Mouse (Mus musculus) cerebellum, postnatal 36 days (tissue): ENCODE measurements around the gene Tk1.
"Not testable (repeated sequence)": the region's sequence is repeated elsewhere in the genome, so short reads cannot be mapped to it uniquely, and the experiment has no call there.

Experiments used
- DNase-seq, 2 experiments: peaks; one replicate each; pipeline ENCODE4 v3.0.0; 2021 to 2022; ENCODE audit warnings: mixed read lengths in 2 of 2

Gene Tk1

DNA sequence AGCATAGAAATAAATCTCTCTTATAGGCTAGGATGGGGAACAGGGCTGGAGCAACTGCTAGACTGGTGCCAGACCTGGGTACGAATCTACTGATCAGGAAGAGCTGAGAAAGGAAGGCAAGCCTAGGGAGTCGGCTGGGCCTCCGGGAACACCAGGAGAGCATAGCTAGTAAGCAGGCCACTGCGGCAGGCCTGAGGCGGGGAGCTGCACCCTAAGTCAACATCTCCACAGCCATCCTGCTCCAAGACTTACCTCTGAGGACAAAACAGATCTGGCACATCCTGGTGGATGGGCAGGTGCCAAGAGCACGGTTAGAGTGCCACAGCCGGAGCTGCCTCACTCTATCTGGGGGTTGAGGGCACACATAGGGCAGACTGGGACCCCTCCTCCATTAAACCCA, 5.7 kb downstream of the Tk1 start:
- no peak for DNase-seq

DNA sequence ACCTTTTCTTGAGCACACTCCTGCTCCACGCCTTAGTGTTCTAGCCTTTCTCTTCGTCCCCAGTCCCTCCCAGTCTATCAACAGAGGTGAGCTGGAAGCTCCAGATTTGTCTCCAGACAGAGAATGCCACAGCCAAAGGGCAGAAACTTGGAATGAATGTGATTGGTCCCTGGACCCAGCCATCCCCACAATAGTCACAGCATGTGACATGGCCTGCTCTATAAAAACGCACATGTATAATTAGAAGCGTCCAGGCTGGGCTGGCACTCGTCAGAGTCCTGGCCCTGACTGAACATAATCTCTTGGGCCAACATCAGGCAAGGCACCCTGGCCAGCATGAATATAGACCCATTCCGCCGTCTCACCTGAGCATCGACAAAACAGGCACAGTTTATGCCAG, 6.8 kb downstream of the Tk1 start:
- DNase-seq, result no peak

DNA sequence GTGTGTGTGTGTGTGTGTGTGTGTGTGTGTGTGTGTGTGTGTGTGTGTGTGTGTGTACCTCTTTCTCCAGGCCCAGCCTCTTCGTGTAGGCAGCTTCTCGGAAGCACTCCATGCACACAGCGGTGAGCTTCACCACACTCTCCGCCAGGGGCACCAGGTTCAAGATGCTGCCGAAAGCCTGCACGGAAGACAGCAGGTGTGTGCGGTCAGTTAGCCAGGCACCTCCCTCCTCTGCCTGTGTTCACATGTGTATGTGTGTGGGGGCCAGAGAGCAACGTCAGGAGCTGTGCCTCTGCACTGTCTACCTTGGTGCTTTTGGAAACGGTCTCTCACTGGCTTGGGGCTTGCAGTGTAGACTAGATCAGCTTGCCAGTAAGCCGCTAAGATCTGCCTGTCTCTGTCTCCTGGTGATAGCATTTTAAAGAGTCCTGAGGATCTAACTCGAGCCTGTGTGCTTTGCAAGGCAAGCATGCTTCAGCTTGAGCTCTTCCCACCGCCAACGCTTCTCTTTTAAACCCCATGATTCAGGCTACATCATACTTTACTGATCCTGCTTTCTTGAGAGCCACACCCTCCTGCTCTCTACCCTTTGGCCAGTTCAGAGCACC, 9.4 kb downstream of the Tk1 start:
- no peak for DNase-seq

DNA sequence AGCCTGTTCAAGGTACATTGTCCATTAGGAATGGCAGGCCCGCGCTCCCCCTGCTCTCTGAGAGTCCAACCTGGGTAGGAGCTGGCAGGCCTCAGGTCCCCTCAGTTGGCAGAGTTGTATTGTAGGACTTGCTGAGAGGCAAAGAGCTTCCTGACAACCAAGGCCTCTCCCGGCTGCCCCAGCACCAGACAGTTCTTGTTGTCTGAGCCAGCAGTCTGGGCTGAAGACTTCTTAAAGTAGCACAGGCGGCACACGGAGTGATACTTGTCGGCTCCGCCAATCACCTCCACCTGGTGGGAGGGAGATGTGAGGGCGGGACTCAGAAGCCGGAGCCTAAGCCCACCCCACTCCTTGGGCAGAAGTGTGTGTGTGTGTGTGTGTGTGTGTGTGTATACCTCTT, 10.0 kb downstream of the Tk1 start:
- DNase-seq, result not testable (repeated sequence)

DNA sequence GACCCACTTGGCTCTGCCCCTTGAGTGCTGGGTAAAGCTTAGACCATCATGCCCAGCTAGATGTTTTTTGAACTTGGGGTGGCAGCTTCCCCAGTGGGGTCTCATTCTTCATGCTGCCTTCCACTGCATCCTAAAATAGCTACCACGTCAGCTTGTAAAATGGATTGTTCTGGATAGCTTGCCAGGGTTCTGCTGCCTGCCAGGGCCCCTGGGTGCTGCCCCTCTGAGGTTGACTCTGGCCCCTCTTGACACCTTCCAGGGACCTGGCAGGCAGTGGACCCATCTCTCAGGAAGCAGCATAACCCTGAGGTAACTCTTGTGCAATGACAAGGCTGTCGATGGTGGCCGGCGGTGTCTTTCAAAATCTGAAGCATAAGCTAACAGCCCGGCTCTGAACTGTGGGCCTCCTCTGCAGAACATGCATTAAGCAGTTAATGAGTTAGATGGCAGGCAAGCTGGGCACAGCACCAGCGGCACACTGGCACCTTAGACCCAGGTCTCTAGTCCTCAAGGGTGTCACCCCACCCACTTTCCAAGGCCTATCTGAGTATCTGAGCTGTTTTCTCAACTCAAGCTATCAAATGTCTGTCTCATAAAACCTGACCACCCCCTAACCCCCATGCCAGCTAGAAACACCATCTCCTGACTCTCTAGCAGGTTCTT, 11.1 kb downstream of the Tk1 start:
- no peak for DNase-seq

DNA sequence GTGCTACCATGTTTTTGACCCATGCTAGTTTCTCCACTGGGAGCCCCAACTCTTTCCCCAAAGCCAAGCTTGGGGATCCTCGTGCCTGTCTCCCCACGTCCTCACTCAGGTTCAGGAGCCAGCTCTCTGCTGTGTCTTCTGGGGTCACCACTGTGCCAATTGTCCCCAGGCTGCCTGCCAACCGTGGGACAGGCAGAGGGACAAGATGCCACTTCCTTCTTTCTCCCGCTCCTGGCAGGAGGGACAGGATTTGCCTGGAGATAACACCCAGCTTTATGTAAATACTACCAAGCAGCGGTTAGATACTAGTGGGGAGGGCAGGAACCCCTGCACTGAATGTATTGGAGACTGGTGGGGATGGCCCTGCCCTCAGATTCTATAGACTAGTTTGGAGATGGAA, 12.0 kb downstream of the Tk1 start:
- no peak for DNase-seq

DNA sequence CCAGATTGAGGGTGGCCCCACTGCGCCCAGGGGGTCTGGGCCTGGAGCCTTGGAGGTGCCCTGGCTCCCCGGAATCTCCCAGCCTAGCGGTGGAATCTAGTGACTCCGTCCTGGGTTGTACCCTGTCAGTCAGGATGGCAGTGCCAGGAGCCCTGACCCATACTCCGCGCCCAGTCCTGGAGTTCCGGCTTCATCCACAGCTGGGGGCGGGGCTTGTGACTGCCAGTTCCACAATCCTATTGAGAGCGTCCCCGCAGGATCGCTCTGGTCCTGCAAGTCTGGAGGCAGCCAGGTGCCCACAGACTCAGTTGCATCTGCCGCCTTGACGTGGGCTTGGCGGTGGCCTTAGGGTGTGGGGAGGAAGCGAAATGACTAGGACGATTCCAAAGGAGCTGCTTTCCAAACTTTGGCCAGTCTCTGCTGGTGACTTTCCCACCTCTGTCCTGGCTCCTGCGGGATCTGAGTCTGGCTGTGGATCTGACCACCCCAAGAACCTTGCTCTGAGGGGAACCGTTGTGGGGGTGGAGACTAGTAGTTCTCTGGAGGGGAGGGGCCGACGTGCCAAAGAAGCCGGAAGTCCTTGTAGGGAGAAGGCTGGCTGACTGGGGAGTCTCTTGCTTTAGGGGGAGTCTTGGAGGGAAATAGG, 15.4 kb downstream of the Tk1 start:
- peak; percentile 38 to 50 for DNase-seq

DNA sequence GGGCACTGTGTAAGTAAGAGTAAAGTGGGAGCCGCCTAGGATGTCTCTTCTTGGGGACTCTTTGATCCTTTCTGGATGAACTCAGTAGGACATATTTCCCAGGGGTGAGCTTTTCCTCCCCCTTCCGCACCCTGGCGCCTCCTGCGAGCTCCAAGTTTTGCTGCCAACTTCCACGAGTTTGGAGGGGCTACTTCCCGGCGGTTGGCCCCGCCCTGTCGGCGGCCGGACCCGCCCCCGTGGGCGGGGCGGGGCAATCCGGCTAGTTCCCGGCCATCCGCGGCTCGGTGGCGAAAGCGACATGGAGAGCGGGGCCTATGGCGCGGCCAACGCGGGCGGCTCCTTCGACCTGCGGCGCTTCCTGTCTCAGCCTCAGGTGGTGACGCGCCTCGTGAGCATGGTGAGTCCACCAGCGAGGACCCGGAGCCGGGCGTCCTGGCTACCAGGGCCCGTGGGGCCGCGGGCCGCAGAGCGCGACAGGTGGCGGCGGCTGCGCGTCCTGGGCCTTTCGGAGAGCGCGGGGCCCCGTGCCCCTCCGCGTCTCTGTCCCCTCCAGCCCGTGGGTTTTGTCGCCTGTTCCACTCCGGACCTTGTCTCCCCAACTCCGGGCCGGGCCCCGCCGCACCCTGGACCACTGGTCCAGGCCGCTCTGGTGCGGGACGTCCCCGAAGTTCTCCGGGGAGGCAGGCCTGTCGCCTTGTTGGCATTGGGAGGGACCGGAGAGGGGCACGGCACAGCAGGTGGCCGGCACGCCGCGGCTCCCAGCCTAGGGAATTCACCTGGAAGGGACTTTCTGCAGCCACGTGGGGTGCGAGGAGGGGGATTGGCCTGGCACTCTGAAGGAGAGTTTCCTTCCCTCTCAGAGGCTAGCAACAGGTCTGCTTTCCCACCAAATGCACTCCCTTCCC, 16.2 kb downstream of the Tk1 start, which contains the start of the genes Gm20708 and Syngr2:
Gene Gm20708, plus strand, starts transcription at position 262 of the 905 bp plus-strand sequence.
Gene Syngr2, plus strand, starts transcription at position 262 of the 905 bp plus-strand sequence.
- peak in 1 of 2 experiments; percentile 29 for DNase-seq

DNA sequence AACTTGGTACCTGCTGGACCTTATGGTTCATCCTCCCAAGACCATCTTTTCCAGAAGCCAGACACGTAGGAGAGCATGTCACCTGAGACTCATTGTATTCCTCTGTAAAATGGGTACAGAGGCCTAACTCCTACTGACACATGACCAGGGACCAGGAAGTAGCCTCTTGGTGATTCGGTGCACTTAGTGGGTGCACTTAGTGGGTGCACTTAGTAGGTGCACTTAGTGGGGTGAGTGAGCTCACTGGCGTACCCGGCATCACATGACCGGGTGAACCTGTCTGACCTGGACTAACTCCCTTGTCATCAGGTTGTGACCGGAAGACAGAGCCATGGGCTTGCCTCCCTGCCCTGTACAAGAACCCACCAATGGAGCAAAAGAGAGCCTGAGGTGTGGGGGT, 19.1 kb downstream of the Tk1 start:
- no peak for DNase-seq

DNA sequence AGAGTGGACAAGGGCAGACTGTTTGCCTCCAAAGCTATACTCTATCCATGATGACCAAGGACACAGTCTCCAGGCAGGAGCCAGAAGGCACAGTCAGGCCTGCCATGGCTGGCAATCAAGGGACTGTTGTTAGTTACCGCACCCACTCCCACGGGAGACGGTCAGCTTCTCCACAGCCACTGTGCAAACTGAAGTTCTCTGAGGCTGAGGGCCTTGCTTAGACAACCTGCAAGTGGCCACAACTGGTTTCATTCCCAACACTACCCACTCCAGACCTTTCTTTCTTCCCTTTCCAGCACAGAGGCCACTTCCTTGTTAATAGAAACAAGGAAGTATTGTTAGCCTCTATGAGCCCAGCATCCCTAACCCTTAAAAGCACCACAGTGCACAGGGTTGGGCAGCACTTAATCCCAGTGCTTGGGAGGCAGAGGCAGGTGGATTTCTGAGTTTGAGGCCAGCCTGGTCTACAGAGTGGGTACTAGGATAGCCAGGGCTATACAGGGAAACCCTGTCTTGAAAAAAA, 22.7 kb downstream of the Tk1 start:
- DNase-seq, result no peak

DNA sequence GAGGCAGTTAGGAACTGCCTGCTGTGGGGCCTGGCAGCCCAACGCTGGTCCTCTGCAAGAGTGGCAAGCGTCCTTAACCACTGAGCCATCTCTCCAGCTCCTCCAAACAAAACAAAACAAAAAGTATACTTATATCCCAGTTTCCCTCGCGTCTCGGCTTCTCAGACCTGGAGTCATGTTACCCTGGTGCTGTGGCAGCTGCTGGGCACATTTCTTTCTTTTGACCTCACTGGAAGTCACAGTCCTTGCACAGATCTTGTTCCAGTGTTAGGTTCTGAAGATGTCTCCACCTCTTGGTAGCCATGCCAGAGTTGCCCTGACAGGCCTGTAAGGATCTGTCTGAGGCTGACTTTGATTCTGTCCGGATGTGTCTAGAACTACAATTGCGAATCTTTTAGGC, 24.2 kb downstream of the Tk1 start:
- DNase-seq, result no peak

DNA sequence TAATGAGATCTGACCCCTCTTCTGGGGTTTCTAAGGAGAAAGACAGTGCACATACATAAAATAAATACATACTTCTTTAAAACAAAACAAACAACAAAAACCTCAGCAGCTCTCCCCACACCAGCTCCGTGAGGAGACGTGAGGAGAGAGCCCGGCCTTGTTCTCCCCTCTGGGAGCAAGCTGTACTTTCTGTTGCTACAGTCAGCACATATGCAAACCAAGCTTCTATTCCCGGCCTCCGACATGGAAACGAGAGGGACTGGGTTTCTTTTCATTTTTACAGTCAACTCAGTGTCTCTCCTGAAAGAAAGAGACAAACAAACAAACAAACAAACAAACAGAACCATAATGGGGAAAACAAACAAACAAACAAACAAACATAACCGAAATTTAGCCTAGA, 25.9 kb downstream of the Tk1 start:
- DNase-seq, result no peak

DNA sequence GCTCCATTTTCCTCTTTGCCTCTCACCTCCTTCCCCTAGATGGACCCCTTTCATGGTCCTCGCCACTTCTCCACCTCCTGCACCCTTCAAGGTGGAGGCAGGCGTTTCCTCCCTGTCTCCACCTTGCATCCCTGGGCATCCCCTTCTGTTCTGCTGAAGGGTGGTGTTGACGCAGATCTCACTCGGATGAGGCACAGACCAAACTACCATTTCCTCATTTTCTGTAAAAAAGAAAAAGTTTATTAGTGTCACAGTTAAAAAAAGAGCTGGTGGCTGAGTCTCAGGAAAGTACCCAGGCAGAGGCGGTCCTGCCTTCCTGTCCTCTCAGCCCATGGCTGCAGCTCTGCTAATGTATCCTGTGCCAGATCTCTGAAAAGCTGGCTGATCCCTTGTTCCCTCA, 26.7 kb downstream of the Tk1 start:
- DNase-seq, result no peak

DNA sequence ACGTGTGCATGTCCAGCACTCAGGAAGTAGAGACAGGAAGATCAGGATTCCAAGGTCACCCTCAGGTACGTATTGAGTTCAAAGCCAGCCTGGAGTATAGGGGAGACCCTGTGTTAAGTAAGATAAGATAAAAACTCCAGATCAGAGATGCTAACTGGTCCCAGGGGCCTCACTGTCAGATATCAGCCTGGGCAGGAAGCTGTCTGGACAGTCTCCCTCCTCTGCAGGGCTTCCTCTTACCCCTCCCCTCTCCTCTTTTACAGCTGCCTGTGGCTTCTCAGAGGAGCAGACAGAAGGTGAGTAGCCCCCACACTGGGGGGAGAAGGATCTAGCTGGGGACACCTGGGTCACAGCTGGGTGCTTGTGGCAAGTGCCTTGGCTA, 27.7 kb downstream of the Tk1 start:
- DNase-seq, result no peak

DNA sequence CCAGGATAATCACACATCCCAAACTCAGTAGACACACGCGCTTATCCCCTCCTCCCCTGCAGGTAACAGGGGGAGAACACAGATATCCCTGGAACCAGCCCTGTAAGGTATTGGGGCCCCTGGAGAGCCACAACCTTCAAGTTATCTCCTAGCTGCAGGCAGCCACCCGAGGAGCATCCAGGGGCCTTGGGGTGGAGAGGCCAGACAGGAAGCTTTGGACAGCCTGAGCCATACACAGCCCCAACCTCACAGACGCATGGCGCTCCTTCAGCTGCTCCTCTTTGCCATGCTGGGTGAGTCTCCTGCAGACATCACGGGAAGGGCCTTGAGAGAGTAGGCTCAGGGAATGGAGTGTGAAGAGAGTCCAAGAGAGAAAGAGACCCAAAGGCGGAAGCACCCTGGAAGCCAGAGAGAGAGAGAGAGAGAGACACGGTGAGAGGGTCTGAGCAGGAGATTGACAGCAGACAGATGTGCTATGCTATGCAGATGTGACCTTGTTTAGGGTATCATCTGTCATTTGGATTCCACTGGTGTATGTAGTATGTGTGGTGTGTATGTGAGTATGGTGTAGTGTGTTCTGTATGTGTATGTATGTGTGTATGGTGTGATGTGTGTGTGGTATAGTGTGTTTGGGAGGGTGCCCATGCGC, 28.3 kb downstream of the Tk1 start, which contains the start of gene 6030468B19Rik:
Gene 6030468B19Rik, plus strand, starts transcription at position 150 of the 649 bp plus-strand sequence.
- DNase-seq, result no peak

DNA sequence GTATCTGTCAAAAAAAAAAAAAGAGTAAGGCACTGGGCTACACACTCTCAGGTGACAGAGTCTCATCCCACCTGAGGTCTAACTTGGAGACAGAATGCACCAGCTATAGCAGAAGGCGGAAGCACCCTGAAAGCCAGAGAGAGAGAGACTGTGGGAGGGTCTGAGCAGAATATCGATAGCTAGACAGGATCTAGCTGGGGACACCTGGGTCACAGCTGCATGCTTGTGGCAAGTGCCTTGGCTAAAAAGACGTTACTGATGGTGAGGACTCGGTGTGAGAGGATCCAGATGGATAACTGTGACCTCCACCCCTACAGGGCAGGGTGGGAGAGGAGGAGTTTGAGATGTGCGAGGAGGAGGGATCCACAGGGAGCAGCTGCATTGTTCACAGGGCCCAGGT, 28.9 kb downstream of the Tk1 start:
- DNase-seq, result no peak

DNA sequence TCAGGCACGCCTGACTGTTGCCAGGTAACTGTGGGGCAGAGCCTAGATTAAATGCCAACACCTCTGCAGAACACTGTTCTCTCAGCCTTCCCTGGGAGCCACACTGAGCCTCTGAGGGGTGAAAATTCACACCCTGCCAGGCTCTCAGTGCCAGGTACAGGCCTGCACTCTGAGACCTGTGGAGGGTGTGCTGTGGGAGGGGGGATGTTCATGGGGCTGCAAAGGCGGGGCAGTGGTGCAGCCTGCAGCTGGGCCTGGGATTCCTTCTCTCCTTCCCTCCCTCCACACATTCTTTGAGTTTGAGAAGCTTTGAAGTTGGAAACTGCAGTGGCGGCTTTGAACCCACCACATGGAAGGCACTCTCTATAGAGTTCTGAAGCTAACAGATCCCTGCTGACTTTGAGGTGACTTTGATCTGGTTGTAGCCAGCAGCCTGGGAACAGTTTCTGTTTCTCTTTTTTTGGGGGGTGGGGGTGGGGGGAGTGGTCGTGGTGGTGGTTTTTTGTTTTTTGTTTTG, 31.8 kb downstream of the Tk1 start:
- no peak for DNase-seq

DNA sequence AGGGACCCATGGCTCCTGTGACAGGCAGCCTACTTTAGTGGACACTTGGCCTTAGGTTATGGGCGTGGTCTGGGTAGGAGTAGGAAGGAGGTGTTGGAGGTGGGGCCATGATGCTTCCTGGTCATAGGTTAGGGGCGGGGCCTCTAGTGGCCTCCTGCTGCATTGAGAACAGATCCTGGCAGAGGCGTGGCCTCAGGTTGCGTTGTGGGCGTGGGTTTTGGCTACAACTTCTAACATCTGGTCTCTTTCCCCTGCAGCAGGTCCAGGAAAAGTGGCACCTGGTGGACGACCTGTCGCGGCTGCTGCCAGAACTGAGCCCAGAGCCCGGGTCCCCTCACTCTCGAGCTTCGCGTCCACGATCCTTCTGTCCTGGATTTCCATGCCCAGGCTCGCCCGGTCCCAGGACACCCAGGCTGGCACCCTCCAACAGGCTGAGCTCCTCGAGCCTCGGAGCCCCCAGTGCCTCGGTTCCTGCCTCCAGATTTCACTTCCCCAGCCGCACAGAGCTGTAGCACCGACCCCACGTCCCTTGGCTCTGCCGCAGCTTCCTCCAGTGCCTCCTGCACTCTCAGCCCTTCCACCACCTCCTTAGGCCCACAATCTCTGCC, 33.5 kb downstream of the Tk1 start:
- DNase-seq, result no peak

DNA sequence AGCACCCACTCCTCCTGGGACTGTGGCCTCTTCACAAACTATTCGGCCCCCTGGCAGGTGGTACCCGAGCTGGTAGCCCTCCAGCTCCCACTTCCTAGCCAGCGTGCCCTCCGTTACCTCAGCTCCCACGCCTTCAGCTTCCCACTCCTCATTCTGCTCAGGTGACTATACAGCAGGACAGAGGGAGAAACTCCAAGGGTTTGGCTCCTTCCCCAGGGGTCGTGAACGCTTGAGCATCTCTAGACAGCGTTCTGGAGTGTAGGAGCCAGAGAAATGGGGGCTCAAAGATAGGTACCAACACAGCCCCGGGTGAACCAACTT, 34.5 kb downstream of the Tk1 start:
- no peak for DNase-seq

DNA sequence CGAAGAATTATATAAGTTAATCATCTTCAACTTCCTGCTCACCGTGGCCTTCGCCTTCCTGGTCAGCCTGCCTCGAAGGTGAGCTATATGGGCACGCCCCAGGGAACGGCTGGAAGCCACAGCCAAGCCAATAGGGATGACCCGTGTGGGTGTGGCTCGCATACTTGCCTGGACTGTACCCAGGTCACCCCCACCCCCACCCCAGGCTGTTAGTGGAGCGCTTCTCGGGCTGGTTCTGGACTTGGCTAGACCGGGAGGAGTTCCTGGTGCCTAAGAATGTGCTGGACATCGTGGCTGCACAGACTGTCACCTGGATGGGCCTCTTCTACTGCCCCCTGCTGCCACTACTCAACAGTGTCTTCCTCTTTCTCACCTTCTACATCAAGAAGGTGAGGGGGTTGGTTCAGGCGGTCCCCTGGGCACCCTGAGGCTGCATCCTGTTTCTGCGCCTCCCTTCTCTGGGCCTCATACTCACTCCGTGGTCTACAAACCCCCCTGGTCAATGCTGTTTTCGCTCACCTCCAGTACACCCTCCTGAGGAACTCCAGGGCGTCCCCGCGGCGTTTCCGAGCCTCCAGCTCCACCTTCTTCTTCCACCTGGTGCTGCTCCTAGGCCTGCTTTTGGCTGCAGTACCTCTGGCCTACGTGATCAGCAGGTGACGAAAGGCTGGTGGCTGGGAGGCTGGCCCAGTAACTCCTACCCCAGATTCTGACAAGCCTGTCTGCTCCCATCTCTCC, 35.0 kb downstream of the Tk1 start:
- DNase-seq, result no peak

DNA sequence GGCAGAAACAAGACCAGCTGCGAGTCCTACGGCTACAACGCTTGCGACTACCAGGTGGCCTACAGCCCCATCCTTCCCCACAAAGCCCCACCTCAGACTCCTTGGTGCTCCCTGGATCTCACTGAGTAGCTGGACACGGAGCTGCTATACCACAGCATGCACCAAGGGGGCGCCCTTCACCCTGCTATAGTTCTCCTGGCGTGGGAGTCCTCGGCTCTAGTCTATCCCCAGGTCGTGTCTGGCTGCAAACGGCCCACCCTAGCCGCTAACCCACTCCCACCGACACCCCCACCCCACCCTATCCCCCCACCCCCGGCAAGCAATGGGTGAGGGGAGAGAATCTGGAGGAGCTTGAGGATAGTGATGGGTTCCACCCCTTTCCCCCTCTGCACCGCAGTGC, 35.6 kb downstream of the Tk1 start:
- peak; percentile 52 to 59 for DNase-seq
